Mouse (Mus musculus): Measurements from ENCODE around the gene Rrp12. TPM values are rescaled to one million over a fixed set of nuclear protein-coding genes. Genes with fewer than 3 reads are reported as not detected.
A peak's percentile ranks its signal among the peaks of the same experiment; 100 is the strongest.
"Not testable (repeated sequence)": the region's sequence is repeated elsewhere in the genome, so short reads cannot be mapped to it uniquely, and the experiment has no call there.

Rrp12 gene
- total and polyA plus RNA-seq, 3 experiments: 6.6 to 17.4 (median 13.7) TPM

DNA sequence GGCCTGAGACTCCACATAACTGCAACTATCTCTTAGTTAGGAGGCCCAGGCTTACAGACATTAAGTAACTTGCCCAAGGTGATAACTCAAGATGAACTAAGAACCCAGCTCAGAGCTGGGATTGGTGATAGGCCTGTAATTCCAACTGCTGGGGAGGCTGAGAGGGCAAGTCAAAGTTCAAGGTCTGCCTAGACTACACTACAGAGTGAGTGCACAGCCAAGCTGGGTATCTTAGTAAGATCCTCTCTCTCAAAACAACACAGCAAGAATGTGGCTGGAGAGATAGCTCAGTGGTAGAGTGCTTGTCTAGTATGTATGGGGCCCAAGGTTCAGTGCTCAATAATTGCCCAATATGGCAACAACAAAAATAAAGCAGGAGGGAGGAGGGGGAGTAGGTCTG is 7.8 kb downstream of the Rrp12 start:
- Histone ChIP-seq H3K4me3 (no peak overlapping the region), H3K27me3 (ENCODE audit: control insufficient read depth, insufficient read depth, low read length) (no peaks in the 10 kb centered on the region), H3K36me3 (ENCODE audit: control insufficient read depth, insufficient read depth, low read length) (no peaks in the 10 kb centered on the region), H3K4me1 (ENCODE audit: control insufficient read depth, insufficient read depth, low read length) (no peaks in the 10 kb centered on the region), H3K27ac (no peak overlapping the region), H3K79me2 (replicated peaks; ENCODE audit: control insufficient read depth, insufficient read depth, low read length) (no peaks in the 10 kb centered on the region), H3K9ac (ENCODE audit: low read depth, low read length) (no peak overlapping the region)
- intact Hi-C loops (cut with DNase I): no loop called here
- DNase-seq: no peak
- TF ChIP-seq EP300 (IDR thresholded peaks at IDR 0.05; ENCODE audit: insufficient read depth, low read depth, low read length): no peak
- no peak for TF ChIP-seq POLR2A (IDR thresholded peaks at IDR 0.05; ENCODE audit: insufficient read depth, low read depth, low read length)
- no peak for TF ChIP-seq CTCF (IDR thresholded peaks at IDR 0.05)

DNA sequence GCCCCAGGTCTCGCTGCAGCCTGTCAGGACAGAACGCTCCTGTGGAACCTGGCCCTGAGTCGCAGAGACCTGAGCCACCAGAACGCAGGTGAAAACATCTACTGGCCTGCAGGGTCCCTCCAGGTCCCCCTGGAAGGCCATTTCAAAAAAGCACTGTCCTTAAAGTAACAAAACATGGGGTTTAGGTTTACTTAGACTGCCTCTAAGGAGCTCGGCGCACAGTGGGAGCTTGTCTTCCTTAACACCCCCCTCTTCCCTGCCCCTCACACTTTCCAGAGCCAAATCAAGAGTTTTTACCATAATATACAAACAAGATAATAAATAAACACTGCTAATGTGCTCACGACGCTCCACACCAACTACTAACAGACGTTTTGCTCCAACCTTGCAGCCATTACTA is 12.1 kb downstream of the Rrp12 start:
- Histone ChIP-seq H3K36me3 (ENCODE audit: control insufficient read depth, insufficient read depth, low read length) (no peaks in the 10 kb centered on the region), H3K9ac (ENCODE audit: low read depth, low read length) (no peak overlapping the region), H3K4me1 (ENCODE audit: control insufficient read depth, insufficient read depth, low read length) (no peaks in the 10 kb centered on the region), H3K79me2 (replicated peaks; ENCODE audit: control insufficient read depth, insufficient read depth, low read length) (no peaks in the 10 kb centered on the region), H3K27me3 (ENCODE audit: control insufficient read depth, insufficient read depth, low read length) (no peaks in the 10 kb centered on the region), H3K27ac (no peak overlapping the region), H3K4me3 (no peak overlapping the region)
- WGBS: 94% methylated on average over 9 of the region's 9 CpGs
- intact Hi-C loops (cut with DNase I): no loop called here
- DNase-seq: no peak
- TF ChIP-seq CTCF (IDR thresholded peaks at IDR 0.05): no peak
- TF ChIP-seq EP300 (IDR thresholded peaks at IDR 0.05; ENCODE audit: insufficient read depth, low read depth, low read length): no peak
- no peak for TF ChIP-seq POLR2A (IDR thresholded peaks at IDR 0.05; ENCODE audit: insufficient read depth, low read depth, low read length)

DNA sequence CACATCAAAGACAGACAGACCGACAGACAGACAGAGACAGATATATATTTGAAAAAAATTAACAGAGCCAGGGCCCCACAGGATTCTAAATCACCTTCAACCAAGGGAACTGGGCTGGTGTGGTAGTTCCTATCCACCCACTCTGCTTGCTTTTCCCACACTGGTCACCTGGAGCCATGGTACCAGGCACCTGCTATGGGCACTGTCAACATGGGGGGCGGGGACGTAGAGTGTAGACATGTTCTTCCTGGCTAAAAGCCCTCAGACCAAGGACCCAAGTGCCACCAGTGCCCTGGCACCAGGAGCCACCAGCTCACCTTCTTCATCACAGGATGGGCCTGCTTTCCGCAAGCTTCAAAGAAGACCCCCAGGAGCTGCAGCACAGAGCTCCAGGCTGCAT is 14.1 kb downstream of the Rrp12 start:
- WGBS: 99% methylated on average over 4 of the region's 4 CpGs
- no peaks in the 10 kb centered on the region for H3K36me3 ChIP-seq (ENCODE audit: control insufficient read depth, insufficient read depth, low read length)
- intact Hi-C loops (cut with DNase I): no loop called here

DNA sequence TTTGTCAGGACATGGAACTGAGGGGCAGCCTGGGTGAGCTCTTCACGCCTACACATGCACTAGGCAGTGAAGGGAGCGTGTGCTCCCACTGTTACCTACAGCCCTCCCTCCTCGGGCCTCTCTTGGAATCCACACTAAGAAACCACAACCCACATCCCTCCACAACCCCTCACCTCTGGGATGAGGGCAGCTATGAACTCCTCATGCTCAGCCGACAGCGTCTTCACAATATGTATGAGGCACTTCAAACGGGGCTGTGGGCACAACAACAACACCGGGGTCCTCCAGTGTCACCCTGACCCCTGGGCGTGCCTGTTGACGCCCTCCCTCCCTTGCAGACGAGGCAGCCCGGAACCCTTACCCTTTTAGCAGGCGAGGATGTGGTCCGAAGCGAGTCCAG is 21.6 kb downstream of the Rrp12 start:
- Histone ChIP-seq H3K4me3 (no peak overlapping the region), H3K9ac (ENCODE audit: low read depth, low read length) (no peak overlapping the region), H3K27ac (no peak overlapping the region), H3K4me1 (ENCODE audit: control insufficient read depth, insufficient read depth, low read length) (no peaks in the 10 kb centered on the region), H3K36me3 (ENCODE audit: control insufficient read depth, insufficient read depth, low read length) (no peaks in the 10 kb centered on the region), H3K27me3 (ENCODE audit: control insufficient read depth, insufficient read depth, low read length) (no peaks in the 10 kb centered on the region), H3K79me2 (replicated peaks; ENCODE audit: control insufficient read depth, insufficient read depth, low read length) (no peaks in the 10 kb centered on the region)
- intact Hi-C loops (cut with DNase I): no loop called here
- DNase-seq: no peak
- 89% methylated on average over 14 of the region's 14 CpGs for WGBS
- TF ChIP-seq POLR2A (IDR thresholded peaks at IDR 0.05; ENCODE audit: insufficient read depth, low read depth, low read length) (no peak), EP300 (IDR thresholded peaks at IDR 0.05; ENCODE audit: insufficient read depth, low read depth, low read length) (no peak)

More for the DNA sequence above, 14.1 kb downstream of the Rrp12 start:
- Histone ChIP-seq H3K4me1 (ENCODE audit: control insufficient read depth, insufficient read depth, low read length) (no peaks in the 10 kb centered on the region), H3K27ac (no peak overlapping the region), H3K4me3 (no peak overlapping the region), H3K79me2 (replicated peaks; ENCODE audit: control insufficient read depth, insufficient read depth, low read length) (no peaks in the 10 kb centered on the region), H3K9ac (ENCODE audit: low read depth, low read length) (no peak overlapping the region), H3K27me3 (ENCODE audit: control insufficient read depth, insufficient read depth, low read length) (no peaks in the 10 kb centered on the region)
- DNase-seq: no peak
- no peak for TF ChIP-seq EP300 (IDR thresholded peaks at IDR 0.05; ENCODE audit: insufficient read depth, low read depth, low read length)
- no peak for TF ChIP-seq CTCF (IDR thresholded peaks at IDR 0.05)
- TF ChIP-seq POLR2A (IDR thresholded peaks at IDR 0.05; ENCODE audit: insufficient read depth, low read depth, low read length): no peak

GRCm38 (mm10) chr19:41872285-41872684 is 23.7 kb downstream of the Rrp12 start:
- Histone ChIP-seq H3K27ac (no peak overlapping the region), H3K9ac (ENCODE audit: low read depth, low read length) (no peak overlapping the region), H3K4me3 (no peak overlapping the region), H3K79me2 (replicated peaks; ENCODE audit: control insufficient read depth, insufficient read depth, low read length) (no peaks in the 10 kb centered on the region), H3K4me1 (ENCODE audit: control insufficient read depth, insufficient read depth, low read length) (no peaks in the 10 kb centered on the region), H3K27me3 (ENCODE audit: control insufficient read depth, insufficient read depth, low read length) (no peaks in the 10 kb centered on the region), H3K36me3 (ENCODE audit: control insufficient read depth, insufficient read depth, low read length) (no peaks in the 10 kb centered on the region)
- WGBS: 63% methylated on average over 2 of the region's 2 CpGs
- no peak for DNase-seq
- intact Hi-C loops (cut with DNase I): no loop called here
- TF ChIP-seq CTCF (IDR thresholded peaks at IDR 0.05) (no peak), EP300 (IDR thresholded peaks at IDR 0.05; ENCODE audit: insufficient read depth, low read depth, low read length) (no peak), POLR2A (IDR thresholded peaks at IDR 0.05; ENCODE audit: insufficient read depth, low read depth, low read length) (no peak)

- H3K27ac ChIP-seq; DNase-seq; H3K27me3 ChIP-seq (ENCODE audit: control insufficient read depth, insufficient read depth, low read length); H3K4me3 ChIP-seq; H3K9ac ChIP-seq (ENCODE audit: low read depth, low read length); H3K4me1 ChIP-seq (ENCODE audit: control insufficient read depth, insufficient read depth, low read length); H3K79me2 ChIP-seq (replicated peaks; ENCODE audit: control insufficient read depth, insufficient read depth, low read length); H3K36me3 ChIP-seq (ENCODE audit: control insufficient read depth, insufficient read depth, low read length); intact Hi-C loops (cut with DNase I): not testable (repeated sequence)
- WGBS: 75% methylated on average over 5 of the region's 5 CpGs
- peak; percentile 27; the same call in 1 of the 2 replicates for TF ChIP-seq CTCF (IDR thresholded peaks at IDR 0.05)
Measured at GRCm38 (mm10) chr19:41869946-41870345, 26.0 kb downstream of the Rrp12 start.
